Mouse (Mus musculus) kidney, embryonic 15.5 days (tissue): ENCODE measurements at regions not wholly inside any gene's neighbourhood (a gene's known extent, or its start where the extent isn't known, plus 50 kb on each side); places are given as distances from the start of the nearest gene placed in this dataset.

Experiments
- ATAC-seq: fragments of 200-750 bp; cut with Nextera tagmentation; replicated peaks from 2 replicates; pipeline ENCODE4 v1.8.0; 2017; ENCODE audit warnings: moderate TSS enrichment; ENCODE audit not compliant: low FRiP score
- H3K27ac ChIP-seq: fragments of 300-500 bp; sonication (generic); 2 replicates; pipeline ENCODE4 v1.5.1; 2015; ENCODE audit warnings: mild to moderate bottlenecking, inconsistent platforms
- H3K27me3 ChIP-seq: fragments of 300-500 bp; sonication (generic); 2 replicates; pipeline ENCODE4 v1.6.1; 2015; ENCODE audit warnings: inconsistent platforms
- H3K36me3 ChIP-seq: fragments of 300-500 bp; sonication (generic); 2 replicates; pipeline ENCODE4 v1.6.1; 2015; ENCODE audit warnings: inconsistent platforms
- H3K4me1 ChIP-seq: fragments of 300-500 bp; sonication (generic); 2 replicates; pipeline ENCODE4 v1.6.1; 2015; ENCODE audit warnings: inconsistent platforms
- H3K4me2 ChIP-seq: fragments of 300-500 bp; sonication (generic); 2 replicates; pipeline ENCODE4 v1.6.1; 2015; ENCODE audit warnings: moderate library complexity, mild to moderate bottlenecking, inconsistent platforms
- H3K4me3 ChIP-seq: fragments of 300-500 bp; sonication (generic); replicated peaks from 2 replicates; pipeline ENCODE4 v1.5.1; 2015; ENCODE audit warnings: mild to moderate bottlenecking, inconsistent platforms
- H3K9ac ChIP-seq: fragments of 300-500 bp; sonication (generic); 2 replicates; pipeline ENCODE4 v1.6.1; 2015; ENCODE audit warnings: mild to moderate bottlenecking, inconsistent platforms
- H3K9me3 ChIP-seq: fragments of 300-500 bp; sonication (generic); replicated peaks from 2 replicates; pipeline ENCODE4 v1.6.1; 2016; ENCODE audit warnings: inconsistent platforms
- WGBS: fragments of 180-500 bp; shearing (Covaris S2); methylation state at CpG from one replicate; pipeline ENCODE4 v1.1.7; 2015; ENCODE audit warnings: mixed read lengths; 5-methylcytosine and 5-hydroxymethylcytosine counted together

DNA sequence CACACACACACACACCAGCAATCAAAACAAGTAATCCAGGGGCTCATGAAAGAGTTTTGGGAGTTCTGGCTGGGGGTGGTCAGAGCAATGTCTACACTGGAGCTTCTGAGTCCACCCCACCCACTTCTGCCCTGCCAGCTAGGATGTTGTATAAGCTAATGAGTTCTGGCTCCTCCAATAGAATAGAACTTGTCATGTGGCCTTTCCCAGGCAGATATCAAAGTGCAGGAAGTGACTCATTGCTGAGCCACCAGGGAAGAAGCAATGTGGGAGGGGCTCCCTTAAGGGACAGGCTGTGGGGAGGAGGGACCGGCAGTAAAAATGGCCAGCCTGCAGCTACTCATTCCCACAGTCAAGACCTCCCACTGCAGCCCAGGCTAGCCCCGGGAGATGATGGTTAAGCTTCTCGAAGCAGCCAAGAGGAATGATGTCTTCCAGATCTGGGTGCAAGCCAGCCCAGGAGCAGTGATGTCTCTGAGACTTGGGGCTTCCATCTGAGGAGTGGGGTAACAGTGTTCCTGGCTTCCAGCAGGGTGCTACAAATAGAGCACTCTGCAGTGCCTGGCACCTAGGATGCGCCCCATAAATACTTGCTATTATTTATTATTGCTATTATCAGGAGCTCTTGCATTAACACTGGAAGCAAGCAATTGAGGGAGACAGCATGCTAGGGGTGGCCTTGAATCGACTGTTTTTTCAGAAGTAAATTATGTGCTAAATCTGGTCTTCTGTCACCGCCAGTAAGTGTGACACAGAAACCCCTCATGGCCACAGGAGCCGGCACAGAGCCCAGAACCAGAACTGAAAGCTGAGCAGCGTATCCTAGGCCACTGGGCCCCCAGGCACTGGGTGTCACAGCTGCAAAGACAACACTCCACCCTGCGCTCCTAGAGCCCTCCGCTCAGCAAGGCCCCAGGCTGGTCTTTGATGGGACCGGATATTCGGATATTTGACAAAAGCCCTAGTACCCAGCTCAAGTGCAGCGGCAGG, 103.2 kb upstream of the Unc5b start:
- 33% methylated on average over 13 of the region's 13 CpGs for WGBS

DNA sequence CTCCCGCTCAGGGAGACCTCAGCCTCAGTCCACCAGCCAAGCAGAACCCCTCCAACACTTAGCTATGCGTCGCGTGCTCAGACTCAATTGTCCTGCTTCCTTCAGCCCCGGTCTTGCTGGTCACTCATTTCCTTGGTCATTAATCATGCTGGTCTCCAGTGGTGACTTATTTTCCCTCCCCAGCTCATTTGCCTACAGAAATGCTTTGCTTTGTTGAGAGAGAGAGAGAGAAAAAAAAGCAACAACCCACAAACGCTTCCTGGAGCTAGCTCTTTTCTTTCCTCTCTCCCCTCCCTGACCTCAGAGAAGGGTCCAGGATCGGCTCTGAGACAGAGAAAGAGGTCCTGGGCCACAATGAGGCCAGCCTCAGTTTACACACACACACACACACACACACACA, 102.5 kb upstream of the Unc5b start:
- no peak overlapping the region for H3K9ac ChIP-seq
- H3K4me2 ChIP-seq, result peak overlapping the region; percentile 21; the same call in 1 of the 2 replicates
- 3% methylated on average over 7 of the region's 7 CpGs for whole genome bisulfite sequencing
- peak; percentile 83 for ATAC-seq
- peaks cover 55% of the 10 kb centered on the region for H3K4me1 ChIP-seq
- H3K27ac ChIP-seq, result peak overlapping the region; percentile 90
- H3K27me3 ChIP-seq, result peaks cover 17% of the 10 kb centered on the region
- H3K4me3 ChIP-seq, result no peak overlapping the region
- H3K9me3 ChIP-seq, result no peaks in the 10 kb centered on the region
- no peaks in the 10 kb centered on the region for H3K36me3 ChIP-seq

More for the DNA sequence above, 103.2 kb upstream of the Unc5b start:
- Histone ChIP-seq H3K36me3 (no peaks in the 10 kb centered on the region), H3K4me2 (peak overlapping the region; percentile 21; the same call in 1 of the 2 replicates), H3K9ac (no peak overlapping the region), H3K27me3 (peaks cover 17% of the 10 kb centered on the region), H3K4me1 (peaks cover 55% of the 10 kb centered on the region), H3K9me3 (no peaks in the 10 kb centered on the region), H3K4me3 (no peak overlapping the region), H3K27ac (peak overlapping the region; percentile 90)
- peak; percentile 82 for ATAC-seq

- peak overlapping the region; percentile 90 for H3K27ac ChIP-seq
- H3K4me3 ChIP-seq, result no peak overlapping the region
- peaks cover 55% of the 10 kb centered on the region for H3K4me1 ChIP-seq
- H3K27me3 ChIP-seq, result peaks cover 17% of the 10 kb centered on the region
- 26% methylated on average over 3 of the region's 3 CpGs for WGBS
- no peaks in the 10 kb centered on the region for H3K36me3 ChIP-seq
- no peak for ATAC-seq
- no peak overlapping the region for H3K9ac ChIP-seq
- H3K4me2 ChIP-seq, result 0 out of 2 replicates have a peak overlapping the region, but pooled peaks have one; percentile 14
- H3K9me3 ChIP-seq, result no peaks in the 10 kb centered on the region
Measured at GRCm38 (mm10) chr10:60932855-60933254, 101.5 kb upstream of the Unc5b start.

DNA sequence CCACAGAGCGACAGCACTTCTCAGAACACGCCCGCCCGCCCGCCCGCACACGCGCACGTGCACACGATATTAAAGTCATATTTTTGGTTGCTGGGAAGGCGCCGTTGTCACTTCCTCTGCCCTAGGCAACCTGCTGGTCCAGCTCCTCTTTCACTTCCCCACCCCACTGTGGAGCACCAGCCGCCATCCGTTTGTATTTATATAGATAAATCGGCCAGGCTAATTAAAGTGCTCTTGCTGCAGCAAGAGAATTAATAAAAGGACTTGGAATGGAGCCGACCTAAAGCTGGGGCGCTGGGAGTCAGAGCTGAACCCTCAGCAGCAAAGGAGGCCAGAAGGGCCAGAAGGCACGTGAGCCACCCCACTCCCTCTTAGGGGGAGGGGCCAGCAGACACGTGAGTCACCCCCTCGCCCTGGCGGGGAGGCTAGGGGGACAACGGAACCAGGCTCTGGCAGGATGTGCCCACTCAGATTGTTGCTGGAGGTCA, 100.6 kb upstream of the Unc5b start:
- Histone ChIP-seq H3K9ac (no peak overlapping the region), H3K4me1 (peaks cover 47% of the 10 kb centered on the region), H3K4me3 (no peak overlapping the region), H3K9me3 (no peaks in the 10 kb centered on the region), H3K27ac (no peak overlapping the region), H3K27me3 (peaks cover 13% of the 10 kb centered on the region; the same call in 1 of the 2 replicates), H3K36me3 (no peaks in the 10 kb centered on the region), H3K4me2 (no peak overlapping the region)
- 51% methylated on average over 22 of the region's 22 CpGs for WGBS
- ATAC-seq, result no peak

GRCm38 (mm10) chr10:60928646-60929045, 97.3 kb upstream of the Unc5b start:
- Histone ChIP-seq H3K4me3 (no peak overlapping the region), H3K36me3 (no peaks in the 10 kb centered on the region), H3K27ac (no peak overlapping the region), H3K9me3 (no peaks in the 10 kb centered on the region), H3K4me2 (no peak overlapping the region), H3K9ac (no peak overlapping the region), H3K27me3 (0 out of 2 replicates have a peak, but pooled peaks cover under 1% of the 10 kb centered on the region), H3K4me1 (peaks cover 37% of the 10 kb centered on the region)
- no peak for ATAC-seq
- WGBS, result 56% methylated on average over 7 of the region's 7 CpGs

- H3K4me3 ChIP-seq, result no peak overlapping the region
- H3K4me2 ChIP-seq, result no peak overlapping the region
- no peak overlapping the region for H3K27ac ChIP-seq
- no peak for ATAC-seq
- 69% methylated on average over 8 of the region's 8 CpGs for WGBS
- no peak overlapping the region for H3K9ac ChIP-seq
- H3K9me3 ChIP-seq, result no peaks in the 10 kb centered on the region
- no peaks in the 10 kb centered on the region for H3K36me3 ChIP-seq
- H3K27me3 ChIP-seq, result 0 out of 2 replicates have a peak, but pooled peaks cover 3% of the 10 kb centered on the region
- peaks cover 32% of the 10 kb centered on the region for H3K4me1 ChIP-seq
Measured at GRCm38 (mm10) chr10:60928164-60928563, 96.8 kb upstream of the Unc5b start.

GRCm38 (mm10) chr10:60926632-60927031, 95.3 kb upstream of the Unc5b start:
- 0 out of 2 replicates have a peak, but pooled peaks cover 5% of the 10 kb centered on the region for H3K27me3 ChIP-seq
- peaks cover 18% of the 10 kb centered on the region for H3K4me1 ChIP-seq
- H3K4me3 ChIP-seq, result no peak overlapping the region
- no peak overlapping the region for H3K27ac ChIP-seq
- no peaks in the 10 kb centered on the region for H3K9me3 ChIP-seq
- H3K36me3 ChIP-seq, result no peaks in the 10 kb centered on the region
- no peak overlapping the region for H3K9ac ChIP-seq
- ATAC-seq, result no peak
- no peak overlapping the region for H3K4me2 ChIP-seq
- 81% methylated on average over 12 of the region's 12 CpGs for WGBS

GRCm38 (mm10) chr10:60925644-60926043, 94.3 kb upstream of the Unc5b start:
- ATAC-seq, result peak; percentile 41; the same call in 1 of the 2 replicates
- H3K4me2 ChIP-seq, result no peak overlapping the region
- no peak overlapping the region for H3K4me3 ChIP-seq
- H3K27me3 ChIP-seq, result 0 out of 2 replicates have a peak, but pooled peaks cover 6% of the 10 kb centered on the region
- H3K4me1 ChIP-seq, result peaks cover 16% of the 10 kb centered on the region
- H3K27ac ChIP-seq, result no peak overlapping the region
- no peak overlapping the region for H3K9ac ChIP-seq
- no peaks in the 10 kb centered on the region for H3K9me3 ChIP-seq
- 43% methylated on average over 2 of the region's 2 CpGs for WGBS
- H3K36me3 ChIP-seq, result no peaks in the 10 kb centered on the region

DNA sequence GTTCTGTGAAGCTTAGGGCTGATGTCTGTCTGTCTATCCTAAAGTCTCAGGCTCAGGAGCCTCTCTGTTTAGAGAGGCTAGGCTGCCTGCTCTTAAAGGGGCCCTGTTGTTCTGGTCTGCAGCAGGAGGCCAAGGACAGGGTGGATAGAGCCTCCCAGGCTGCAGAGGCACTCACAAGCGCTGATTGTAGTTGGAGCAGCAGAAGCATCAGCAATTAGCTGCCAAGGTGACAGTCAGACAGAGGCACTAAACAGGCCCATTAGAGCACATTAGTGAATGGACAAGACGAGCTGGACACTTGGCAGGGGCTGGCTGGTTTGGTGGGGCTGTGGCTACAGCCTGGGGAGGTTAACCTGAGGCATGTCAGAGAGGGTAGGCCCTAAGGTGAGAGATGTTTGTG, 93.8 kb upstream of the Unc5b start:
- Histone ChIP-seq H3K27ac (no peak overlapping the region), H3K4me3 (no peak overlapping the region), H3K36me3 (no peaks in the 10 kb centered on the region), H3K4me2 (no peak overlapping the region), H3K9me3 (no peaks in the 10 kb centered on the region), H3K9ac (no peak overlapping the region), H3K27me3 (0 out of 2 replicates have a peak, but pooled peaks cover 6% of the 10 kb centered on the region), H3K4me1 (peaks cover 16% of the 10 kb centered on the region)
- WGBS, result 40% methylated on average over 2 of the region's 2 CpGs
- no peak for ATAC-seq

DNA sequence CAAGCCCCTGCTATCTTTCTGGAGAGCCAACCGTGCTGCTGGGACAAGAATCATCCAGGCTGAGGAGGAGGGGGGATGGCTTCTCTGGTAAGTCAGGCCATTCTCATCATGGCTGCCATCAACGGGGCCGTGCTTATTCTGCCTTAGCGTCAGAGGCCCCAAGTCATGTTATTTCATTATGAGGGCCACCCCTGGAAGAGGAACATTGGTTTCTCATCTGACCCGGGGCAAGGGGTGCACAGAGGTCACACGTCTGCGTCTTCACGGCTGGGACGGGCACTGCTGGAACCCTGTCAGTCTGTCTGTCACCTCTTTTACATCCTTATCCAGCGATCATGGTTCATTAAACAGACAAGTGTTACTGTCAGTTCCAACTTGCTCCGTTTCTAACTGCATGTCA, 92.4 kb upstream of the Unc5b start:
- Histone ChIP-seq H3K4me3 (no peak overlapping the region), H3K9ac (no peak overlapping the region), H3K9me3 (no peaks in the 10 kb centered on the region), H3K27ac (no peak overlapping the region), H3K4me2 (no peak overlapping the region), H3K27me3 (0 out of 2 replicates have a peak, but pooled peaks cover 6% of the 10 kb centered on the region), H3K36me3 (no peaks in the 10 kb centered on the region), H3K4me1 (peaks cover 16% of the 10 kb centered on the region)
- ATAC-seq, result no peak
- WGBS, result 49% methylated on average over 11 of the region's 11 CpGs

DNA sequence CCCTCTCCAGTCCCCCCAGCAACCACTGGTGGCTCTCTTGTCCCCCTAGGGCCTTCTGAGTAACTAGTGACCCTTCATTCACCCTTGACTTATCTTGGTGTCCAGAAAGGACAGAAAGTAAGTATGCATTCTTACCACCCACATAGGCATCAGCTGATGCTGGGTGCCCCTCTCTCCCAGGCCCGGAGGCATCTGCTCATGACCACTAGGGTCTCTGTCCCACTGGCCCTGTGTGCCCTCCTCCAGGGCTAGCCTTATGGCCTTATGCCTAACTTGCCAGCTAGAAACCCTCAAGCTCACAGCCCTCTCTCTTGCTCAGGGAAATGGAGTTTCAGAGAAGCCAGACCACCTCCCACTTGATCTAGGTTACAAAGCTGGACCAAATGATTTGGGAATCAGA, 89.2 kb upstream of the Unc5b start:
- no peak overlapping the region for H3K27ac ChIP-seq
- H3K36me3 ChIP-seq, result no peaks in the 10 kb centered on the region
- no peak for ATAC-seq
- no peak overlapping the region for H3K4me2 ChIP-seq
- no peak overlapping the region for H3K9ac ChIP-seq
- 100% methylated on average over 1 of the region's 1 CpGs for WGBS
- no peaks in the 10 kb centered on the region for H3K9me3 ChIP-seq
- no peak overlapping the region for H3K4me3 ChIP-seq
- H3K27me3 ChIP-seq, result 0 out of 2 replicates have a peak, but pooled peaks cover 6% of the 10 kb centered on the region
- peaks cover 7% of the 10 kb centered on the region; the same call in 1 of the 2 replicates for H3K4me1 ChIP-seq

- H3K4me2 ChIP-seq, result no peak overlapping the region
- no peak for ATAC-seq
Measured at GRCm38 (mm10) chr10:60918020-60918419, 86.6 kb upstream of the Unc5b start.

More at GRCm38 (mm10) chr10:60918020-60918419, 86.6 kb upstream of the Unc5b start:
- 43% methylated on average over 8 of the region's 8 CpGs for WGBS
- Histone ChIP-seq H3K36me3 (no peaks in the 10 kb centered on the region), H3K4me3 (no peak overlapping the region), H3K27me3 (peaks cover 15% of the 10 kb centered on the region; the same call in 1 of the 2 replicates), H3K9me3 (no peaks in the 10 kb centered on the region), H3K4me1 (no peaks in the 10 kb centered on the region), H3K27ac (no peak overlapping the region), H3K9ac (no peak overlapping the region)
